Mouse (Mus musculus) liver, embryonic 14.5 days (tissue): ENCODE results near the gene Junb. TPM values are rescaled to one million over a fixed set of nuclear protein-coding genes. Genes with fewer than 3 reads are reported as not detected.

ENCODE experiments used
- ATAC-seq: fragments of 200-750 bp; cut with Nextera tagmentation; 2 replicates; pipeline ENCODE4 v1.8.0; 2017; ENCODE audit warnings: moderate number of reproducible peaks, mild to moderate bottlenecking, moderate library complexity; ENCODE audit not compliant: insufficient read depth
- DNase-seq, 3 experiments: peaks; one replicate each; pipeline ENCODE4 v3.0.0-alpha.2; 2012 to 2013; ENCODE audit warnings: low read depth in 3 of 3, low spot score in 3 of 3
- H3K27ac ChIP-seq: fragments of 300-500 bp; sonication (generic); 2 replicates; pipeline ENCODE4 v1.5.1; 2014; ENCODE audit warnings: moderate library complexity, mild to moderate bottlenecking, control low read depth, inconsistent platforms
- H3K27me3 ChIP-seq: fragments of 300-500 bp; sonication (generic); 2 replicates; pipeline ENCODE4 v1.6.1; 2014; ENCODE audit warnings: mild to moderate bottlenecking, low read length, moderate library complexity; ENCODE audit not compliant: control insufficient read depth, insufficient read depth
- H3K36me3 ChIP-seq: fragments of 300-500 bp; sonication (generic); replicated peaks from 2 replicates; pipeline ENCODE4 v1.6.1; 2014; ENCODE audit warnings: low read depth; ENCODE audit not compliant: control insufficient read depth, insufficient read depth
- H3K4me1 ChIP-seq, 2 experiments: fragments of 200-500 bp in 1 of 2; fragments of 300-500 bp in 1 of 2; sonication (generic) in 1 of 2; replicated peaks; 2 replicates each; pipeline ENCODE4 v1.6.1; 2012 to 2014; ENCODE audit warnings: antibody characterized with exemption in 1 of 2, inconsistent platforms in 1 of 2, low read length in 1 of 2; ENCODE audit not compliant: control insufficient read depth in 2 of 2, insufficient read depth in 2 of 2
- H3K4me2 ChIP-seq: fragments of 300-500 bp; sonication (generic); 2 replicates; pipeline ENCODE4 v1.6.1; 2014; ENCODE audit warnings: low read depth, mild to moderate bottlenecking, control low read depth, moderate library complexity
- H3K4me3 ChIP-seq, 2 experiments: fragments of 200-500 bp in 1 of 2; fragments of 300-500 bp in 1 of 2; sonication (generic) in 1 of 2; 2 replicates each; pipeline ENCODE4 v1.5.1; 2012 to 2014; ENCODE audit warnings: low read depth in 2 of 2, low read length in 2 of 2, mild to moderate bottlenecking in 2 of 2, control low read depth in 1 of 2, inconsistent platforms in 1 of 2, moderate library complexity in 1 of 2; ENCODE audit not compliant: insufficient read depth in 1 of 2
- H3K9ac ChIP-seq: fragments of 300-500 bp; sonication (generic); replicated peaks from 2 replicates; pipeline ENCODE4 v1.6.1; 2014; ENCODE audit warnings: mild to moderate bottlenecking, control low read depth, moderate library complexity
- H3K9me3 ChIP-seq: fragments of 300-500 bp; sonication (generic); 2 replicates; pipeline ENCODE4 v1.6.1; 2016; ENCODE audit warnings: low read length, mixed read lengths; ENCODE audit not compliant: control insufficient read depth
- CTCF ChIP-seq: IDR thresholded peaks from 2 replicates; pipeline ENCODE4 v1.5.1; 2016; ENCODE audit warnings: antibody characterized with exemption, low read depth, control low read depth
- EP300 ChIP-seq: IDR thresholded peaks from 2 replicates; pipeline ENCODE4 v1.6.1; 2016; ENCODE audit warnings: antibody characterized with exemption, low read depth
- WGBS: fragments of 180-500 bp; shearing (Covaris S2); extraction: QIAGEN DNeasy Blood & Tissue Kit; methylation state at CpG from one replicate; pipeline ENCODE4 v1.1.7; 2014; ENCODE audit not compliant: insufficient replicate concordance; 5-methylcytosine and 5-hydroxymethylcytosine counted together
- polyA plus RNA-seq, 2 experiments: library from polyadenylated mRNA; depleted of rRNA in 1 of 2; stranded (reverse) in 1 of 2; unstranded in 1 of 2; fragments of >200 nt; fragmentation: Nextera tagmentation in 1 of 2; extraction: Ambion mirVana in 1 of 2; gene quantifications; 2 replicates each; pipeline versions ENCODE4 v1.2.1 to v1.2.3; 2012 to 2014

Junb gene
- polyA plus RNA-seq, 2 experiments, result 8.3 to 10.5 TPM

DNA sequence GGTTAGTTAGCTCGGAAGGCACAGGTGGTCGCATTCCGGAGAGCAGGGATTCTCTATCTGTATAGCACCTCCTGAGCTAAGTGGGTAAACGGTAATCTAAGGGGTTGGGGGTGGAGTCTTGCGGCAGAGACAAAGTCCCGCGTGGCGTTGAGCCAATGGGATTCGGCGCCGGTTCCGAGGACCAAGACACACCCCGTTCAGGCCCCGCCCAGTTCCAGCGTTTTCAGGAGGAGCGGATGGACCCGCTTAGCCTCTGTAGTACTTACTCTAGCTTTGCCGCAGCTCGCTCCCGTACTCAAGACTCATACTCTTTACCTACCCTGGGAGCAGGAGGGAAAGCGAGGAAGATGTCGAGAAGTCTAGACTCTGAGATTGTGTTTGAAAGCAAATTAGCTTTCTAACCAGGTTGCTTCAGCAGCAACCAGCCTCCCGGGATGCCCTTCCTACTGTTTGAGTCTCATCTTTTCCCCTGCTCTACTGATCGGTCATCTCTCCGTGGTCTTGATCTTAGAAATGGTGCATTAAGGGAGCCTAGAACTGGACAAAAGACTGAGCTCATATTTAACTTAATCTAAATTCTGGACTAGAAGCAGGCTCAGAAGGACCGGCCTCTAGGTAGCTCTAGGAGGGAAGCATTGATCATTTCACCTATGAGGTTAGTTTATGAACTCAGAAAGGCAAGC is 33.9 kb downstream of the Junb start:
- H3K4me2 ChIP-seq, result peak overlapping the region; percentile 43
- H3K27me3 ChIP-seq, result peaks cover 64% of the 10 kb centered on the region
- H3K9me3 ChIP-seq, result no peaks in the 10 kb centered on the region
- H3K9ac ChIP-seq, result no peak overlapping the region
- peaks cover 2 to 8% of the 10 kb centered on the region in 2 experiments; a peak in 3 of 4 replicates for H3K4me1 ChIP-seq
- H3K36me3 ChIP-seq, result no peaks in the 10 kb centered on the region
- TF ChIP-seq EP300 (no peak), CTCF (no peak)
- H3K27ac ChIP-seq, result no peak overlapping the region
- DNase-seq, result peak; percentile 61 to 75 (median 66)
- peak; percentile 84 for ATAC-seq
- no peak overlapping the region for H3K4me3 ChIP-seq
- 5% methylated on average over 26 of the region's 26 CpGs for WGBS

DNA sequence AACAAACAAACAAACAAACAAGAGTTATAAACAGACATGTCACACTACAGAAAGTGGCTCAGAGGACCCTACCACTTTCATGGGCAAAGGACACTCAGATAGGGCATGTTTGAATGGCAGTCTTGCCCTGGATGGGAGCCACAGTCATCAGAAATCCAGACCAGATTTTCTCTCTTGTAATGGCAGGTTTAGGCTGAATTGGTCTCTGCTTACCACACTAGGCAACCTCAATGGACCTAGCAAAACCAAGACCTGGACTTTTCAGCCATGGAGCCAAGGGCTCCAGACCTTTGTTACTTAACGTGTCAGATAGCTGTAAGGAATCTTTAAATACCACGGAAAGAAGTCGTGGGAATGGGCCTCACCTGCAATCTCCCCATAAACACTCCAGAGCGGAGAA is 34.8 kb downstream of the Junb start:
- no peak overlapping the region for H3K4me3 ChIP-seq
- H3K4me2 ChIP-seq, result no peak overlapping the region
- peaks cover 2 to 8% of the 10 kb centered on the region in 2 experiments; a peak in 3 of 4 replicates for H3K4me1 ChIP-seq
- no peak overlapping the region for H3K27ac ChIP-seq
- no peak overlapping the region for H3K9ac ChIP-seq
- WGBS, result 15% methylated on average over 4 of the region's 4 CpGs
- TF ChIP-seq EP300 (no peak), CTCF (no peak)
- no peaks in the 10 kb centered on the region for H3K36me3 ChIP-seq
- H3K27me3 ChIP-seq, result peaks cover 69% of the 10 kb centered on the region
- no peaks in the 10 kb centered on the region for H3K9me3 ChIP-seq
- no peak for DNase-seq
- ATAC-seq, result no peak

- TF ChIP-seq CTCF (no peak), EP300 (no peak)
- H3K4me2 ChIP-seq, result no peak overlapping the region; the same call in 1 of the 2 replicates
- no peaks in the 10 kb centered on the region for H3K36me3 ChIP-seq
- DNase-seq, result no peak
- peaks cover 67% of the 10 kb centered on the region for H3K27me3 ChIP-seq
- no peak for ATAC-seq
- H3K4me1 ChIP-seq, result peaks cover 5 to 7% of the 10 kb centered on the region in 2 experiments
- no peak overlapping the region for H3K27ac ChIP-seq
- H3K9ac ChIP-seq, result no peak overlapping the region
- H3K9me3 ChIP-seq, result no peaks in the 10 kb centered on the region
- WGBS, result 47% methylated on average over 13 of the region's 13 CpGs
- H3K4me3 ChIP-seq, result no peak overlapping the region
These were observed 40.7 kb downstream of the Junb start for GRCm38 (mm10) chr8:84937620-84938485.

DNA sequence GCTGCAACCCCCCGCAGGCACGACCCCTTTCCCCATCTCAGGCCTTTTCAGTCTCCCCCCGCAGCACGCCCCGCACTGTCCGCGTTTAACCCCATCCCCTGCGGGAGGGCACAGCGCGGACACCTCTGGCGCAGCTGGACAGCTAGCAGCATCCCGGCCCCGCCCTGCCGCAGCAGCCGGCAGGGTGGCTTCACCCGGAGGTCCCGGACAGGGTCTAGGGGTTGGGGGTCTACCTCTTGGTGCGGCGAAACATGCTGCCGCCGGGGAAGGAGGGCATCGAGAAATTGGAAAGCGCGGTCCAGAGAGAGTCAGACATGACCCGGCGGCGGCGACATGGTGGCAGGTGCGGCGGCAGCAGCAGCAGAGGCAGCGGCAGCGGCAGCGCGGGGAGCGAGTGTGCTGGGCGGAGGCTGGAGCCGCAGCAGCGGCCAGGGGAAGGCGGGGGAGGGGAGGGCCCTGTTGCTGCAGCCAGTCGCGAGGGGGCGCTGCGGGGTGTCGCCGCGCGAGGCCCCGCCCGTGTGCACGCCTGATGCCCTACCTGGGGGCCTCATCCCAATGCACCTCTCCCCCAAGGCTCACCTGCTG is 41.5 kb downstream of the Junb start, which contains the start of gene Mast1:
Gene Mast1 (minus strand): TSS at position 398 of the 585 bp plus-strand sequence.
- 1% methylated on average over 50 of the region's 50 CpGs for WGBS
- Histone ChIP-seq H3K27me3 (peaks cover 68% of the 10 kb centered on the region), H3K36me3 (no peaks in the 10 kb centered on the region), H3K4me2 (peak within 1 kb of the TSS; percentile 62), H3K27ac (no peak within 1 kb of the TSS), H3K4me3 (peak within 1 kb of the TSS; percentile 36 to 45), H3K9ac (no peak within 1 kb of the TSS), H3K9me3 (no peaks in the 10 kb centered on the region), H3K4me1 (peaks cover 5 to 7% of the 10 kb centered on the region in 2 experiments)
- ATAC-seq, result peak; percentile 58; the same call in 1 of the 2 replicates
- peak in 1 of 3 experiments; percentile 44 for DNase-seq
- TF ChIP-seq CTCF (peak; percentile 56), EP300 (no peak)
